Mouse (Mus musculus): ENCODE measurements at regions not wholly inside any gene's neighbourhood (a gene's known extent, or its start where the extent isn't known, plus 50 kb on each side); places are given as distances from the start of the nearest gene placed in this dataset.

DNA sequence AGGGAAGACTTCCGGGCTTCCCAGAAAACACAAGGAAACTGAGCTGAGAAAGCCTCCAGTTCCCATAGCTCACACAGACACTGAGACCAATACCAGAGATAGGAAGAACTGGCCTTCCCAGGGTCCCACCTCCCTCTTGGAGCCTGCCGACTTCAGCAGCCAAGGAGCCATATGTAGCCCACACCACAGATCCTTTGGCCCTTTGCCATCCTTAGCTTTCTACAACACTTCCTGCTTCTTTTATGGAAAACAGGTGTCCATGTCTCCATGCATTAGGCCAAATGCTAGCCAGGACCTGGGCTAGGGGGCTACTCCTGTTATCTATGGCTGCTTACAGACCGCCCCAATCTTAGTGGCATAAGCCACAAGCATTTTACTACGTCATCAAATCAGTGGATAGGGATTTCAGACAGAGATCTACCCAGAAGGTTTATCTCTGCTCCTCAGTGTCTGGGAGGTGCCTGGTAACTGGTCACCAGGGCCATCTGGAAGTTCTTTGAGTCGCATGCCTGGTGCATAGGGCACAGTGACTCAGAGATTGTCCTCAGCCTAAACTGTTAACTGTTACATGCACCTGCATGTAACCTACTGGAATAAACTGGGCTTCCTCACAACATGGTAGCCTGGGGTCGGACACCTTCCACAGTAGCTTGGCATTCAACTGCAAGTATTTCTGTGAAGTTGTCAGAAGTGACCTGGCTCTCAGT is 378.4 kb downstream of the H2al1j start:
- DNase-seq = no peak
- intact Hi-C loops (cut with DNase I) = no loop called here

DNA sequence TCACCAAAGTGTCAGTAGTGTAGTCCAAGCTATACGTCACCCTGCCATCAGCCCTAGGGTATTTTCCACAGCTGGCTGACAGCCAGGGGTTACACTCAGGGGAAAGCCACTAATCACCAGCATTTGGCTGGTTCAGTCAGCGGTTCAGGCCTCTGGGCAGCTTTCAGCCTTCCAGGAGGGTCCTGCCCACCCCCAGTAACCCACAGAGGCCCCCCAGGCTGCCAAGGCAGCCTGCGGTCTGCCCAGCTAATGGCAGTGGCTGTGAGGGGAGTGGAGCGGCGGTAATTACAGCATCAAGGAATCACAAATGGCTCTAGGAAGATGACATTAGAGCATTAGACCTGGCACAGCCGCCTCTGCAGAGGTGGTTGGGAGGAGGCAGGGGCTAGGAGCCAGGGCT is 379.7 kb downstream of the H2al1j start:
- no peak for DNase-seq
- intact Hi-C loops (cut with DNase I) = no loop called here

DNA sequence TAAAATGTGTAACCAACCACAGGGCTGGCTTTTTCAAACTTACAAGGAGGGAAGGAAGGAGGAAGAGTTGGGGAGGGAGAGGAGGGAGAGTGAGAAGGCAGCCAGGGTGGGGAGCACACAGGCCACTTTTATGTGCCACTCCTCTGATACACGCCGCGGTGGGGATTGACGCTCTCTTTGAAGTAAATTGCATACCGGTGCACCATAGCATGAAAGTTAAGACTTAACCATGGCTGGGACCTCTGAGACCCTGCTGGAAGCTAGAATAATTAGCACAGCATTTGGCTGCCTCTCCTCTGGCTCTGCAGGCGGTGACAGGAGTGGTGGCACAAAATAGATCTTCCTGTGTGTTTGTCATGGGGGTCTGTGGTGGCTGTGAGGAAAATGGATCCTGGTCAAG is 380.7 kb downstream of the H2al1j start:
- no peak for DNase-seq
- intact Hi-C loops (cut with DNase I) = no loop called here

DNA sequence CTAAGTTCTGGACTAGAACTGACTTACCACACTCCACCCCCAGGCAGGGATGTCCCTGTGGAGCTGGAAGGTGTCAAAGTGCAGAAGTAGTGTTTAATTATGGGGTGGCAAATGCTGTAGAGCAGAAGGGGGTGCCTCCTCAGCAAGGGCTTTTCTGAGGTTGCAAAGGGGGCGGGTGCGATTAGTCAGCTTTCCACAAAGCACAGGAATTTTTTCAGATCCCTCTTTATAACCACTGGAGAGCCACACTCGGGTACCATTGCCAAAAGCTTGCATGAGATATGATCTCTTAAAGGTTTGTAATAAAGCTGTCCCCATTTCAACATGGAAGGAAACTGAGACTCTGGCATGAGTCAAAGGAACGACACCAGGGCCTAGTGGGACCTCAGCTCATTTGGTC is 381.7 kb downstream of the H2al1j start:
- no peak for DNase-seq
- intact Hi-C loops (cut with DNase I) = no loop called here

GRCm38 (mm10) chrX:11713423-11713822 is 385.8 kb downstream of the H2al1j start:
- intact Hi-C loops (cut with DNase I) = no loop called here
- peak; percentile 60 to 74 for DNase-seq

DNA sequence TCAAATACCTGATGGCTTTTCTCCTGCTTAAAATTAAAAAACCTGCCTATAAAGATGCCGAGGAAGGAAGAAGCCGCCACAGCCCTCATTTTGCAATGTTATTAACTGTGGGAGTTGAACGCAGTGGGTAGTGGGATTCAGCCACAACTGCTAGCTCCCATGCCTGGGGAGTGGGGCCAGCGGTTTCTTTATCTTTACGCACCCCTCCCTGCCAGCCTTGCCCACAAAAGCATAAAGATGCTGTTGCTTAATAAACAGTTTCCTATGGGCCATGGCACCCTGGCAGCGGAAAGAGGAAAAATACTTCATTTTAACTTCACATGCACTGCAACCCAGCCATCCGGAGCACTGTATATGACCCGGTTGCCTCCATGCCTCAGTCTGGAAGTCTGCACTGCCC is 389.2 kb downstream of the H2al1j start:
- intact Hi-C loops (cut with DNase I) = loop anchor here (5.0 kb wide), 1 partner anchor 84 kb away; no protein-coding TSS in a partner anchor
- DNase-seq = no peak

DNA sequence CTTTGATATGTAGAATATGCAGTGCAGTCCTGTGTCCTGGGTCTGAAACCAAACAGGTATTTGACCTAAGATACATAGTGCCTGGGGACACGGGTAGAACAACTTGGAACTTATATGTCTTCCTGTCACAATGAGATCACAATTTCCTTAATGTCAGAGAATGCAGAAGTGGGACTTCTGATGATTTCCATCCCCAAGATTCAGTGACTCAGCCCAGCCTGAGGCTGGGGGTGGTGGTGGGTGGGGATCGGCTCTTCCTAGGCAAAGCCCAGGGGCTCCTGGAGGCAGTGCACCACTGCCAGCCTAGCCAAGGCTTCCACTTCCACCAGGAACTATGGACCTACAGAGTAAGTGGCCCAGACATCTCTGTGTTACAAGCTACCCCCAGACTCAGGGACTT is 391.2 kb downstream of the H2al1j start:
- no peak for DNase-seq
- intact Hi-C loops (cut with DNase I) = loop anchor here (5.0 kb wide), 1 partner anchor 86 kb away; no protein-coding TSS in a partner anchor

DNA sequence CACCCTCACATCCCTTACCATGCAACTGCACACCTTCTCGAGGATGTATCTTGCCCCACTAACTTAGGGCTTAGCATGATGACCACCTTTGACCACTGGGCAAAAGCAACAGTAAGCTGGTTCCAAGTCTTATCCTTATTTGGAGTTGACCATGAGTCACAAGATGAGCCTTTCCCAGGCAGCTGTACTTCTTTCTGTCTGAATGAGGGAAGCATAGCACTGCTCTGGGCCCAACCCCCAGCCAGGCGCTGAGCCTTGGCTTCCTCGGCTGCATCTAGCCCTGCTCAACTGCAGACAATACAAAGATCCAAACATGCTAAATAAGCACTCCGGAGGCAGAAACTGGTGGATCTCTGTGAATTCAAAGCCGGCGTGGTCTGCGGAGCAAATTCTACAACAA is 392.9 kb downstream of the H2al1j start:
- DNase-seq = peak; percentile 34 to 59
- intact Hi-C loops (cut with DNase I) = no loop called here

- DNase-seq = no peak
- intact Hi-C loops (cut with DNase I) = no loop called here
These were observed 395.1 kb downstream of the H2al1j start for GRCm38 (mm10) chrX:11722730-11723129.

DNA sequence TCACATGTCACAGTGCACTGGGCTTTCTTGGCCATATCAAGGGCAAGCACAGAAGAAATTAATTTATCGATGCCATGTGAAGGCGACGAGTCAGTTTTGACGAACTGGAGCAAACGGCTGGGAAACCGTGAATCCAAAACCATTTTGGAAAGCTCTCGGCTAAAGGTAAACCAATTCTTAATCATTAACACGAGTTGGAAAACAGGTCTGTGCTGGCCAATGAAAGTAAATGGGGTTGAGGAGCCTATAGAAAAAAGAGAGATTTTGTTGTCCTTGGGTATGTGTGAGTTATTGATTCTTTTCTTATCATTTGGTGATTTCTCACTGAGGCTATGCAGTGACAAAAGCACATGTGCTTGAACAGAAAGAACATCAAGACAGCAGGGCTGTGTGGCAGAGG is 397.1 kb downstream of the H2al1j start:
- no peak for DNase-seq
- intact Hi-C loops (cut with DNase I) = no loop called here

DNA sequence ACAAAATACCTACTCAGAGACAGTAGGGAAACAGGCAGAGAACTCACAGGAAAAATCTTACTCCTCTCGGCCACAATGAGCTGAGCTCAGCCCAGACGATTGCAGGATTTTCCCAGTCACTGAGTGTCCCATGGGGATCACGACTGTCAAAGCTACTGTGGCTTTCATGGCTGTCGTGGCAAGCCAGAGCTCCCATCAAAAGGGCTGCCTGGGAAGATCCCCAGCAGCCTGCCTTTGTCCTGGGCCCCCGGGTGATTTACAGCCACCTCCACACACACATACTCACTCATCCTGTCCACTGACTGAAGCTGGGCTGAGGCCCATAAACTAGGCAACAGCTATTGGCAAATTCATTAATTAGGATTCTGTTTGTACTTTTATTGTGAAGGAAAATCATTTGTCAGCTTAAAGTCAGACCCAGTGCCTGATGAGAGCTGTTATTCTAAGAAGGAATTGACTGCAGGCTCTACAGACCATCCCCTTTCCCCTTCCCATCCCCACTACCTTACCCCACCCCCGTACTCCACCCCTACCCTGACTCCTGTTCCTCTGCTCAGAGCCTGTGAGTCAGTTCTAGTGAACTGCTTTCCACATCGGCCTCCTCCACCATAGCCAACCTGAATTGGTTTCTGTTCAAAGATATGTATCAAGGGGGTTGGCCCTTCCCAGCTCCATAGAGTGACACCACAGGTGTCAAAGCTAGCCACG is 399.1 kb downstream of the H2al1j start:
- intact Hi-C loops (cut with DNase I) = no loop called here
- peak in 1 of 2 experiments; percentile 17 for DNase-seq

GRCm38 (mm10) chrX:11728481-11728880 is 400.9 kb downstream of the H2al1j start:
- peak in 1 of 2 experiments; percentile 43 for DNase-seq
- intact Hi-C loops (cut with DNase I) = no loop called here

DNA sequence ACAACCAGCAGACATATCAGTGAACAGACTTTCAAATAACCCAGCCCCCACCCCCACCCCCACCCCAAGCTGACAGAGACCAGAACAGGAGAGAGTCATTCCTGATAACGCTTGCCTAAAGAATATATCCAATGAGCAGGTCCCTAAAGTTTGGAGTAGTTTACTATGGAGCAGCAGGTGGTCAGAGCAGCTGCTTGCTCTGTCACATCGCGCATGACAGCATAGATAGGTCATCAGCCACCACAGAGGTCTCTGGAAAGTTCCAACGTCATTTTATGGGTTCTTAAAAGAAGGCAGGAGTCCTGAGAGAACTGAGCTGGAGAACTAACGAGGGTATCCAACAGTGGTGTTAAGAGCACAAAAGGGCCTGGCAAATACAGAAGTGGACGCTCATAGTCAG is 402.4 kb downstream of the H2al1j start:
- intact Hi-C loops (cut with DNase I) = no loop called here
- no peak for DNase-seq

GRCm38 (mm10) chrX:11732371-11732770 is 404.7 kb downstream of the H2al1j start:
- intact Hi-C loops (cut with DNase I) = no loop called here
- peak in 1 of 2 experiments; percentile 41 for DNase-seq

GRCm38 (mm10) chrX:11734505-11735435 is 407.1 kb downstream of the H2al1j start:
- DNase-seq = peak in 1 of 2 experiments; percentile 11
- intact Hi-C loops (cut with DNase I) = no loop called here

GRCm38 (mm10) chrX:11735516-11736170 is 408.0 kb downstream of the H2al1j start:
- peak; percentile 83 to 85 for DNase-seq
- intact Hi-C loops (cut with DNase I) = no loop called here

GRCm38 (mm10) chrX:11736481-11736880 is 408.9 kb downstream of the H2al1j start:
- DNase-seq = peak; percentile 57 to 70
- intact Hi-C loops (cut with DNase I) = no loop called here

DNA sequence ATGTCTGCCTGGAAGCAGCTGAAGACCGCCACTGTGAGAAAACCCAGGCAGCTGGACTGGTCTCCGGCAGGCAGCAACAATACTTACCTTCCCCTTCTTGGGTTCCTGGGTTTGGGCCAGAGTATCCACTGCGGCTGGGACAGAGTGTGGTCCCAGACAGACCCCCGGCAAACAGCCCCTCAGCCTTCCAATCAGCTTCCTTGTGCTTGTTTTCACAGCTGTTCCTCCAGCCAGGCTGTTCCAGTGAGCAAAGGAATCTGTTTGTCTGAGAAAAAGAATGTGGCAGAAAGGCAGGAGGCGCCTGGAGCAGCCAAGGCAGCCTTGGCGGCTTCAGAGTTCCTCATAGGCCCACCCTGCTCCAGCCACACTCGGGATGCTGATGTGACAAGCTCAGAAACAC is 411.9 kb downstream of the H2al1j start:
- peak in 1 of 2 experiments; percentile 51 for DNase-seq
- intact Hi-C loops (cut with DNase I) = no loop called here

DNA sequence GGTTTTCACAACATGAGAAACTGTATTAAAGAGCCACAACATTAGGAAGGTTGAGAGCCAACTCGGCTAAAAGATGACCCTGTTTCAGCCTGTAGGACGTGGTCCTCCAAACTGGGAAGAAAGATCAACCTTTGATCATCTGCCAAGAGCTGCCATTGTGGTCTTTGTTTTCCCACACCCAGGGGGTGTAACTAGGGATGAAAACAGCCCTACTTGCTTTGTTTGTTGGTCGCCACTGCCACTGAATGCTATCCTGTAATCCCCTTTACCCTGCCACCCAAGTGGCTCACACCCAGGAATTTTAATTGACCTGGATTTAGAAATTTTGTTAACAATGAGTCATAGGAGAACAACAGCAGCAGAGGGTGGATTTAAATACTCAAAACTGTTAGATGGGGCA is 414.2 kb downstream of the Bcor start:
- DNase-seq = no peak
- intact Hi-C loops (cut with DNase I) = no loop called here

- intact Hi-C loops (cut with DNase I) = no loop called here
- no peak for DNase-seq
These were observed 412.6 kb downstream of the Bcor start for GRCm38 (mm10) chrX:11747386-11748121.
